Mouse (Mus musculus) embryonic fibroblast, embryonic 13.5 days (primary cell): ENCODE data around the gene Ttc30b. TPM values are rescaled to one million over a fixed set of nuclear protein-coding genes. Genes with fewer than 3 reads are reported as not detected.

ENCODE experiments used
- H3K27ac ChIP-seq: 2 replicates; pipeline ENCODE4 v1.5.1; 2012; ENCODE audit warnings: low read length, control low read depth, inconsistent platforms; ENCODE audit not compliant: insufficient read depth
- H3K4me1 ChIP-seq: 2 replicates; pipeline ENCODE4 v1.6.1; 2011; ENCODE audit warnings: low read length; ENCODE audit not compliant: control insufficient read depth, insufficient read depth
- H3K4me3 ChIP-seq: 2 replicates; pipeline ENCODE4 v1.5.1; 2011; ENCODE audit warnings: mild to moderate bottlenecking, control low read depth, low read length; ENCODE audit not compliant: insufficient read depth
- CTCF ChIP-seq: IDR thresholded peaks from 2 replicates; pipeline ENCODE4 v1.5.1; 2011; ENCODE audit warnings: mild to moderate bottlenecking, control low read depth, low read length, moderate library complexity, borderline replicate concordance; ENCODE audit not compliant: insufficient read depth
- POLR2A ChIP-seq: IDR thresholded peaks from 2 replicates; pipeline ENCODE4 v1.6.1; 2011; ENCODE audit warnings: low read depth, mild to moderate bottlenecking, control low read depth, low read length, moderate library complexity
- polyA plus RNA-seq: library from polyadenylated mRNA; stranded (reverse); fragments of >200 nt; gene quantifications from 2 replicates; pipeline ENCODE4 v1.2.4, GENCODE M21; 2011; ENCODE audit warnings: low read depth; ENCODE audit not compliant: missing spikeins, insufficient read length

The Ttc30b gene
- polyA plus RNA-seq, 1 experiment, result 8.8 TPM

GRCm38 (mm10) chr2:75974131-75974530 is 35.7 kb upstream of the Ttc30b start:
- H3K27ac ChIP-seq, result no peak overlapping the region
- H3K4me1 ChIP-seq, result no peaks in the 10 kb centered on the region
- no peak for TF ChIP-seq CTCF
- no peak for TF ChIP-seq POLR2A
- H3K4me3 ChIP-seq, result no peak overlapping the region

GRCm38 (mm10) chr2:75964972-75965371 is 26.6 kb upstream of the Ttc30b start:
- H3K4me3 ChIP-seq, result no peak overlapping the region
- no peak for TF ChIP-seq CTCF
- no peak for TF ChIP-seq POLR2A
- H3K27ac ChIP-seq, result no peak overlapping the region
- no peaks in the 10 kb centered on the region; the same call in 1 of the 2 replicates for H3K4me1 ChIP-seq

- Histone ChIP-seq H3K4me3 (no peak overlapping the region), H3K4me1 (no peaks in the 10 kb centered on the region; the same call in 1 of the 2 replicates), H3K27ac (0 out of 2 replicates have a peak overlapping the region, but pooled peaks have one; percentile 7)
- TF ChIP-seq CTCF (peak; percentile 35; the same call in 1 of the 2 replicates), POLR2A (no peak)
These were observed 26.1 kb upstream of the Ttc30b start for GRCm38 (mm10) chr2:75964512-75964911.

- Histone ChIP-seq H3K4me1 (no peaks in the 10 kb centered on the region; the same call in 1 of the 2 replicates), H3K4me3 (no peak overlapping the region), H3K27ac (0 out of 2 replicates have a peak overlapping the region, but pooled peaks have one; percentile 7)
- no peak for TF ChIP-seq CTCF
- TF ChIP-seq POLR2A, result no peak
These were observed 25.7 kb upstream of the Ttc30b start for GRCm38 (mm10) chr2:75964051-75964450.

- H3K27ac ChIP-seq, result no peak overlapping the region
- TF ChIP-seq CTCF, result no peak
- no peak for TF ChIP-seq POLR2A
- H3K4me3 ChIP-seq, result no peak overlapping the region
- H3K4me1 ChIP-seq, result no peaks in the 10 kb centered on the region; the same call in 1 of the 2 replicates
These were observed 24.9 kb upstream of the Ttc30b start for GRCm38 (mm10) chr2:75963211-75963840.

GRCm38 (mm10) chr2:75960366-75961330 is 22.3 kb upstream of the Ttc30b start:
- Histone ChIP-seq H3K27ac (no peak overlapping the region), H3K4me1 (no peaks in the 10 kb centered on the region; the same call in 1 of the 2 replicates), H3K4me3 (no peak overlapping the region)
- TF ChIP-seq POLR2A (no peak), CTCF (no peak)

GRCm38 (mm10) chr2:75959850-75960365 is 21.5 kb upstream of the Ttc30b start:
- Histone ChIP-seq H3K4me1 (no peaks in the 10 kb centered on the region; the same call in 1 of the 2 replicates), H3K27ac (no peak overlapping the region), H3K4me3 (no peak overlapping the region)
- TF ChIP-seq CTCF, result no peak
- TF ChIP-seq POLR2A, result no peak

GRCm38 (mm10) chr2:75959183-75959849 is 20.9 kb upstream of the Ttc30b start:
- Histone ChIP-seq H3K27ac (no peak overlapping the region), H3K4me1 (no peaks in the 10 kb centered on the region; the same call in 1 of the 2 replicates), H3K4me3 (no peak overlapping the region)
- TF ChIP-seq CTCF (no peak), POLR2A (no peak)

GRCm38 (mm10) chr2:75955709-75956108 is 17.3 kb upstream of the Ttc30b start:
- H3K4me1 ChIP-seq, result no peaks in the 10 kb centered on the region
- H3K27ac ChIP-seq, result no peak overlapping the region
- TF ChIP-seq POLR2A (no peak), CTCF (no peak)
- H3K4me3 ChIP-seq, result no peak overlapping the region
